Mouse (Mus musculus) cerebellum, adult 2 months (tissue): ENCODE data around the gene Fbn1.

ENCODE experiments used
- CTCF ChIP-seq: fragments of 200-500 bp; IDR thresholded peaks from 2 replicates; pipeline ENCODE4 v1.5.1; 2011; ENCODE audit warnings: low read depth, mild to moderate bottlenecking, control low read depth, low read length, moderate library complexity, borderline replicate concordance; ENCODE audit not compliant: insufficient read depth
- POLR2A ChIP-seq: fragments of 200-500 bp; IDR thresholded peaks from 2 replicates; pipeline ENCODE4 v1.6.1; 2011; ENCODE audit warnings: low read length, control low read depth, borderline replicate concordance; ENCODE audit not compliant: insufficient read depth

DNA sequence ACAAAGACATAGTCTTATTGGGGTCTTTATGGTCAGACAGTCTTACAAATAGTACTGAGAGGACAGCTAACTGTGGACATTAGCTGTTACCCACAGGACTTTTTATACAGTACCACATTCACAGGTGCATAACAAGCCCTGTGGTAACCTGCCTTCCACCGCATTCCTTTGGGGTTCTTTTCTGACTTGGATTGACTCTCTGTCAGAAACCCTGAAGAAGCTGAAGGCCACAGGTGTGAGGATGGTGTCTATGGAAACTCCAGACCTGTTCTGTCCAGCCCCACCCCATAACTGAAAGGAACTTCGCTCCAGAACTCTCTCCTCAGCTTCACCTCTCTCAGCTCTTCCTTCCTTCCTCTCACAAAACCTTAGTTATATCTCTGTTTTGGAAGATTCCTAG is 13.5 kb downstream of the Fbn1 start:
- TF ChIP-seq CTCF: no peak
- TF ChIP-seq POLR2A: no peak
